Mouse (Mus musculus) kidney, adult 10 weeks (tissue): Measurements from ENCODE around the gene Igsf1. TPM values are rescaled to one million over a fixed set of nuclear protein-coding genes. Genes with fewer than 3 reads are reported as not detected.

Experiments used
- polyA plus RNA-seq: library from polyadenylated mRNA; stranded (reverse); fragments of 350-450 nt; fragmentation: Illumina TruSeq; extraction: RNeasy Lipid Tissue Mini Kit (QIAGEN cat#74804); gene quantifications from one replicate; pipeline ENCODE4 v1.2.3, GENCODE M21; 2014; ENCODE audit warnings: low read depth, low replicate concordance

The Igsf1 gene
- not detected for polyA plus RNA-seq

DNA sequence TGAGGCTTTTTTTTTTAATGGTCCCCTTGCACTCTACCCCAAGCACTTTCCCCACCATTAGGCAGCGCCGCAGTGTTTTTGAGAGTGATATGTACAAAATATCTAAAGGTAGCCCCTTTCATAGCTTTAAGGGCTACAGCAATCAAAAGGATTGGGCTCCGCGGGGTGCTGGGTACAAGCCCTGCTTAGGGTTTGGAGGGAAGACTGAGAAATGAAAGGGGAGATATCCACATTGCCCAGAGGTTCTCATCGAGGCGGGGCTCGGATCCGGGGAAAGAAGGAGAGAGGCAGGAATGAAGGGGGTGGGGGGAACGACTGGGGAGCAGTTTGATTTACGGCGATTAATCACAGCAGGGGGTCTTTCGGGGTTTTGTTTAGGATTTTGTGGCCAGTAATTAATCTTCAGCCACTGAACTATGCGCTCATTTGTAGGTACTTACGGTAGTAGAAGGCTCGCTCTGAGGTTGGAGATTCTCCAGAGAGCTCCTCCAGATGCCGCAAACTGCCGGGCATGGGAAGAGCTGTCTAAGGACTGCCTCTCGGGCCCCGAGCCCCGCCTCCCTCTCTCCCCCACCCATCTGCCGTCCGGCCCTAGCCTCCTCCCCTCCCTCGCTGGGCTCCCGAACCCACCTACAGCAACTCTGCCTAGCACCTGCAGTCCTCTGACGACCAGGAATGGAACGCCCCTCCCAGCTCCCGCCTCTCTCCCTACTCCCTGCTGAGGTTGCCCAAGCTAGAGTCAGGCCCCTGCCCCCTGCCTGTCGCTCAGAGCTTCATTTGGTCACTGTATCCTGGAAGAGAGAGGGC is at the start of gene Igsf1:
Gene Igsf1, minus strand, starts transcription at position 537 of the 807 bp plus-strand sequence.

DNA sequence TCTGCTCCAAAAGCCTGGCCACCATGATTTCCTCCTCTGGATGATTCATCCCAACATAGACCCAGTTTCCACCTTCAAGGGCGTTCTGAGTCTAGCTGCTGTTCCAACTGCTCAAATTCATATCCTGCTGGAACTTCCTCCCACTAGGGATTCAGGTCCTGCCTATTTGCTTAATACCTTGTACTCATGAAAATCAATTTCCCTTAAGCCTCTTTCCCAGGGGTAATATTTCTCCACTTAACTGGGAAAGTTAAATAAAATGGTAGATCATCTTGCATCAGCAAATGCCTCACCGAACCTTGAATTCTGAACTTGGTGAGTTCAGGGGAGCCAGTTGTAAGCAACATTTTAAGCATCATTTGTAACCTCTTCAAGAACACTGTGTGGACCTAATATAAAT is 62.6 kb downstream of the Igsf1 start, which contains the start of gene Olfr1321:
Gene Olfr1321, minus strand, starts transcription at position 101 of the 400 bp plus-strand sequence.

Other genes starting within 250 kb of the Igsf1 start
- gene Olfr1320, start 125.4 kb downstream of the Igsf1 start, polyA plus RNA-seq: not detected
- gene Olfr1321, start 62.7 kb downstream of the Igsf1 start, polyA plus RNA-seq: not detected
- not detected for gene Olfr1322, start 93.7 kb upstream of the Igsf1 start, polyA plus RNA-seq
- not detected for gene Olfr1323, start 221.6 kb upstream of the Igsf1 start, polyA plus RNA-seq